Mouse (Mus musculus) thymus, postnatal 10 days (tissue): ENCODE results near the gene Rps6kb2.
"Not testable (repeated sequence)": the region's sequence is repeated elsewhere in the genome, so short reads cannot be mapped to it uniquely, and the experiment has no call there.

Experiments used
- DNase-seq, 2 experiments: peaks; one replicate each; pipeline ENCODE4 v3.0.0; 2021; ENCODE audit warnings: low spot score in 2 of 2

The Rps6kb2 gene

DNA sequence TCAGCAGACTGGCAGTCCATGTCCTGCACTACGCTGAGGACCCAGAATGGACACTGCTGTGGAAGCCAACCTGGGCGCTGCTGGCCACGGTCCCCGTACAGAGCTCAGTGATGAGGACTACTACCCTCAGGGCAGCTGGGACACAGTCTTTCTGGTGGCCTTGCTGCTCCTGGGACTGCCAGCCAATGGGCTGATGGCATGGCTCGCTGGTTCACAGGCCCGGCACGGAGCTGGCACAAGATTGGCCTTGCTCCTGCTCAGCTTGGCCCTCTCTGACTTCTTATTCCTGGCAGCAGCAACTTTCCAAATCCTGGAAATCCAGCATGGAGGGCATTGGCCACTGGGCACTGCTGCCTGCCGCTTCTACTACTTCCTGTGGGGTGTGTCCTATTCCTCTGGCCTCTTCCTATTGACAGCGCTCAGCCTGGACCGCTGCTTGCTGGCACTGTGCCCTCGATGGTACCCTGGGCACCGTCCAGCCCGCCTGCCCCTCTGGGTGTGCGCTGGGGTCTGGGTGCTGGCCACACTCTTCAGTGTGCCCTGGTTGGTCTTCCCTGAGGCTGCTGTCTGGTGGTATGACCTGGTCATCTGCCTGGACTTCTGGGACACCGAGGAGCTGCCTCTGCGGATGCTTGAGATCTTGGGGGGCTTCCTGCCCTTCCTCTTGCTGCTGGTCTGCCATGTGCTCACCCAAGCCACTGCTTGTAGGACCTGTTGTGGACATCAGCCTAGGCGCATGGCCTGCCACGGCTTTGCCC lies 20.6 kb downstream of the Rps6kb2 start:
- DNase-seq = no peak

DNA sequence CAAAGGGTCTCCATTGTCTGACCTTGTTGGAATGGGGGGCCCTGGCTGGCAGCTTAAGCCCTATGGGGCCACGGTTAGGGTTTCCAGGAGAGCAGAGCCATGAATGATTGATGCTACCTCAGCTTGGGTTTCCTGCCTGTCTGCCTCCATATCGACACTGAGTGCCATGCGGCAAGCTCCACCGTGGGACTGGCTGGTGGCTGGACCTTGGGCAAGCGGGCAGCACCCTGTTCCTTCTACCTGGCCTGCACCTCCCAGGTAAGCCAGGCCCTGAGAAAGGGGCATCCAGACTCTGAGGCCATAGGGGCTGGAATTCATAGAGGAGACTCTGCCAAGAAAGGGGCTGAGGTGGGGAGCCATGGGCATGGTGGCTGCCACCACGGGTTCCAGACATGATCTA lies 23.0 kb downstream of the Rps6kb2 start:
- DNase-seq = no peak

DNA sequence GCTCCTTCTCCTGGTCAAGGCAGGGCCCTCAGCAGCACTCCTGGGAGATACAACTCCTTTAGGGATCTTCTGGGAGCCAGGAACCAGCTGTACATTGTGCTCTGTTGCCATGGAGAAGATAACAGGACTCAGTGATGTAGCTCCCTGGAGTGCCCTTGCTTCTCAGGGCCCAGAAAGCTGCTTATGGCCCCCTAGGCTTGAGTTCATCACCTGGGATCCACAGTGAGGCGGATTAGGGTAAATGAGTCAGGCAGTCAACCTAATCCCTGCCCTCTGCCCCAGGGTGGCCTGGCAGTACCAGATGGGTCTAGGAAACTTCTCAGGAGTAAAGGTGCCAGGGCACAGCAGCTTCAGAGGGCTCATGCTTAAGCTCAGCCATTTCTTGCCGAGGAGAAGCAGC lies 23.7 kb downstream of the Rps6kb2 start, which contains the start of gene Gpr152:
Gene Gpr152 (plus strand): TSS at position 342 of the 400 bp plus-strand sequence.
- DNase-seq = no peak

DNA sequence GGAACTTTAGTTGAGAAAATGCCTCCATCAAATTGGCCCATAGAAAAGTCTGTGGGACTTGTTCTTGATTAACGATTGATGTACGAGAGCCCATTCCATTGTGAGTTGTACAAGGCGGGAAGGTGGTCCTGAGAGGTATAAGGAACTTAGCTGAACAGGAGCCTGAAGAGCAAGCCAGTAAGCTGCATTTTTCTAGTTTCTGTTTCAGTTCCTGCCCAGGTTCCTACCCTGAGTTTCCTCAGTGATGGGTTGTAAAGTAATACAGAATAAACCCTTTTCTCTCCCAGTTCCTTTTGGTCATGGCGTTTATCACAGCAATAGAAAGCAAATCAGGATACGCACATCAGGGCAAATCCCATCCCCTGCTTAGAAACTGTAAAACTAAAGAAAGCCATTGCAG lies 25.2 kb downstream of the Rps6kb2 start:
- no peak for DNase-seq

DNA sequence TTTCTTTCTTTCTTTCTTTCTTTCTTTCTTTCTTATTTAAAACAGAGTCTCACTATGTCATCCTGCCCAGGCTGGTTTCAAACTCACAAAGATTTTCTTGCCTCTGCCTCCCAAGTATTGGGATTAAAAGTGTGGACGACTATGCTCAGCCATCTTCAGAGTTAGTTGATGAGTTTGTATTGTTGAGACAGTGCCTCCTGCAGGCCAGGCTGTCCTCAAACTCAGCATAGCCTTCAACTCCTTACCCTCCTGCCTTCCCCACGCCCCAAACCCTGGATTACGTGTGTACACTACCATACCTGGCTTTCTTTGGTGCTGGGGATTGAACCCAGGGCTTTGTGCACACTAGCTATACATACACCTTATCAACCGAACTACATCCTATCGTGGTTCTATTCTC lies 26.7 kb downstream of the Rps6kb2 start:
- DNase-seq = no peak

DNA sequence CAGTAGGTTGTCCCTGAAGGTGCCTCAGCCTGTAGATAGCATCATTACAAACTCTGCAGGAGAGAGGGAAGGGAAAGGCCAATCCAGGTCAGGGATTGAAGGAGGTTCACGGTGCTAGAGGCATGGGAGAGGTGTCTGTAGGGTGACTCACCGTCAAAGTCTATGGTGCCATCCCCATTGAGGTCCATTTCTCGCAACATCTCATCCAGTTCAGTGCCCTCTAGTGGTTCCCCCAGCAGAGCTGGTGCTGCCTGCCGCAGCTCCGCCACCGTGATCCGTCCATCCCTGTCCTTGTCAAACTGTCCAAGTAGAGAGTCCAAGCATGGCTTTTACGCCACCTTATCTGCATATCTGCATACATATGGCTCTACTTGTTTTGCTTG lies 27.2 kb downstream of the Rps6kb2 start:
- DNase-seq = not testable (repeated sequence)

DNA sequence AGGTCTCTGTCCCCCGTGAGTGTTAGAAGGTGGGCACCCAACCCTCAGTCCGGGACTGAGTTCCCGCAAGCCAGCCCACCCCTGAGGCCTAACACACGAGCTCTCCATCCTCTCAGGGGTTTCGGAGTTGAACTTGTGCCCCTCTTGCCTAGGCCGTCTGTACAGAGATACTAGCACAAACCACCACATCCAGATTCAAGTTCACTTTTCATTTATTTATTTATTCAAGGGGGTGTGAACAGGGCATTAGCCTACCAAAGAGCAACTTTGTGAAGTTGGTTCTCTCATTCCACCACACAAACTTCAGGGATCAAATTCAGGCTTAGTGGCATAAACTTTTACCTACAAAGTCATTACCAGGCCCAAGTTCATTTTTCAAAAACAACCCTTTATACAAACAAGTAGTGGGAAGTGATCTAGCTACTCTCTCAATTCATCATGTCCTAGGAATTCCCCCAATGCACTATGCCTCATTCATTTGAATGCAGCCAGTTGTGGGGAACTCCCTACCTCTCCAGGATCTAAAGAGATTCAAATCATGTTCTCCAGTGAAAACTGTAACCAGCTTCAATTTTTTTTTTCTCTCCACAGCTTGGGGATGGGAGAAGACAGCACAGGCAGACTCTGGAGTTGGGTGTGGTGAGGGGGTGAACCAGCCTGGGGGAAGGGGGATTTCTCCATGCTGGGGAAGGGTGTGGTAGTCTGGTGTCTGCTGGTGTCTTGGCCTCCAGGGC lies 27.8 kb downstream of the Rps6kb2 start:
- DNase-seq = not testable (repeated sequence)

DNA sequence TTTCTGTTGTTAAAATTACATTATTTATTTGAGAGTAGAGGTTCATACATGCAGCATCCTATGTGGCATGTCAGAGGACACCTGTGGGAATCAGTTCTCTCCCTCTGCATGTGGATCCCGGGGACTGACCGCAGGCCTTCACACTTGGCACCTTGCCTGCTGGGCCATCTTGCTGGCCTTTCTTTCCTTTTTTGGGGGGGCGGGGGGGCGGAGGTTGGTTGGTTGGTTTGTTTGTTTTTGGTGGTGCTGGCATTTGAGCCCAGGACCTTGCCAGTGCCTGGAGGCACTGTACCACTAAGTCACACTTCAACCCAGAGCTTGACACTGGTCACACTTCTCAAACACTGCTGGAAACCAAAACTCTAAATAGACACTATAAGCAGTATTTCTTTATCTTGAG lies 28.8 kb downstream of the Rps6kb2 start:
- DNase-seq = no peak

DNA sequence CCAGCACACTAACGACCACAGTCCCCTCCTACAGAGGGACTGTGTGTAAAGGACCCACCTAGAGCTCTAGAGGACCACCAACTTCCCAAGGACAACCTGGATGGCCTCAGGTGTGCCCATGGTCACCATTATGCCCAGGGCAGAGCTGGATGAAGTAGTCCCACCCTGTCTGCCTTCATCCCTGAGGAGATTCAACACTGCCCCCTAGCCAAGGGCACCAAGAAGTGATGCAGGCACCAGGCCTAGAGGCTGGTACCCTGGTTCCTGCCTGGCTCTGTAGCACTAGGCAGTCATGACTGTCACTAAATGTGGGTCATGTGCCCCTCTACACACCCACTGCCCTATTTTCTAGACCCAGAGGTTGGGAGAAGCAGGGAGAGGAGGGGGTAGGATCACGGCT lies 31.4 kb downstream of the Rps6kb2 start:
- DNase-seq = no peak

DNA sequence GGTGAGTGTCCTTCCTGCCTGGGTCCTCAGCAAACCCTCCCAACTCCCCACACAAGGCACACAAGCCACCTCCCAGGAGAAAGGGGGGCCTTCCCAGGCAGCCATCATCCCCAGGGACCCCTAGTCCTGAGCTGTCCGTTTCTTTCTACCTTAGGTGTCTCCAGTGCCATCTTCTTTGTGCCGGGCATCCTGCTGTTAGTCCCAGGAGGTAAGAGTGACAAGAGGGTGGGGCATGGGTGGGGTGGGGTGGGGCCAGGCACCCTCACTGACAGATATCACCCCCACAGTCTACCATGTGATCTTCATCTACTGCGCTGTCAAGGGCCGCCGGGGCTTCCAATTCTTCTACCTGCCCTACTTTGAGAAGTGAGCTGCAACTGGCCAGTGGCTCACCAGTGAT lies 32.1 kb downstream of the Rps6kb2 start:
- DNase-seq = no peak

DNA sequence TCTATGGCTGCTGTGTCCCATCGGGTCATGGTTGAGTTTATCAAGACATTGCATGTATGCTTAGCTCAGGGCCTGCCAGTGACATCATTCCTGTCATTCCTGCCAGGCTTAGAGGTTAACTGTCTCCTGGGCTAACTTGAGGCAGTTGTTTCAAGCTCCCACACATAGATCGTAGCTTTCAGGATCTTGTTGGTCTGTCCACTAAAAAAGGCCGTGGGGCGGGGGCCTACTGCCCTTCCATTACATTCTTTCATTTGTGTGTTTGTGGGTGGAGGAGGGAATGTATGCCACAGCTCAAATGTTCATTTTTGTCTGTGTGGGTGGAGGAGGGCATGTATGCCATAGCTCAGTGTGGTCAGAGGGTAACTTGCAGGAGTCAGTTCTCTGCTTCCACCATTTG lies 33.0 kb downstream of the Rps6kb2 start:
- no peak for DNase-seq

DNA sequence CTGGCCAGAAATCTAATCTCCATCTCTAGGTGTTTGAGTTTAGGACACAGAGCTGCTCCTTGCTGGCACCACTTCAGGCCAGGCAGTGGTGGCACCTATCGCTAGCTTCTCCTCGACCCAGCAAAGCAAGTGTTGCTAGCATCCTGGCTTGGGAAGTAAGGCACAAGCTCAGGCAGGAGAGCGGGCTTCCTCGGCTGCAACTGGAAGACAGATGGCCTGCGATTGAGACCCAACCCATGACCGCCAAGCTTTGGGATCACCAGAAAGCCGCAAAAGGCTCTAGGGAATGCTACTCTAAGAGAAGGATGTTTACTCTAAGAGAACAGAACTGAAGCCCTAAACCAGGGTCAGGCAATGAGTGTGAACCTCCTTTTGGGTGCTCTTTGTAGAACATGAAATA lies 33.7 kb downstream of the Rps6kb2 start:
- DNase-seq = no peak

DNA sequence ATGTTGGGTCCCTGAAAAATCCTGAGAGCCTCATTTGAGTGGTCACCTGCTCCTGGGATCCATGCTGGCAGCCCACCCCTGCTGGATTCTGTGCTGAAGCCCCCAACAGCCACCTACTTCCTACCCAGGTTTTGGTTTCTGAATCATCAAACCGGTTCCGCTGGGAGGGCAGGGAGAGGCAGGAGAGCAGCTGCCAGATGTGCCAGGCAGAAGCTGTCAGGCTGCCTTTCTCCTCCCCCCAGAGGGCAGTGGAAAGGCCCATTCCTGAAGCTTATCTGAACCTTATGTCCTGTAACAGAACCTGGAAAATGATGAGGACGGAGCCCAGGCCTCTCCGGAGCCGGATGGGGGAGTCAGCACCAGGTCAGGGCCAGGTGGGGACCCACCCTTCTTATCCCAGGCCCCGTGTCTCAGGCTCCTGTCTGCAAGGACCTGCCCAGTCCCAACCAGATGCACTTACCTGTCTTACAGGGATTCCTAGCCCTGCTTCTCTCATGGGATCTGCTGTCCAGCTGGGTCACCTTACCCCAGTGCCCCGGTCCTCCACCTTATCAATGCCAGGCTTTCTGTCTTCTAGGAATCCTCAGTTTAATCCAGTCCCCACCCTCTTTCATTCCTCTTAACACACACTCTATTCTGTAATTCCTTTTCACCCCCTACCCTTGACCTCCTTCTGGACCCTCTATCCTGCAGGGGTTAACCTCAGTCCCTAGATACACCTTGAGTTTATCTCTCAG lies 36.2 kb downstream of the Rps6kb2 start:
- no peak for DNase-seq

DNA sequence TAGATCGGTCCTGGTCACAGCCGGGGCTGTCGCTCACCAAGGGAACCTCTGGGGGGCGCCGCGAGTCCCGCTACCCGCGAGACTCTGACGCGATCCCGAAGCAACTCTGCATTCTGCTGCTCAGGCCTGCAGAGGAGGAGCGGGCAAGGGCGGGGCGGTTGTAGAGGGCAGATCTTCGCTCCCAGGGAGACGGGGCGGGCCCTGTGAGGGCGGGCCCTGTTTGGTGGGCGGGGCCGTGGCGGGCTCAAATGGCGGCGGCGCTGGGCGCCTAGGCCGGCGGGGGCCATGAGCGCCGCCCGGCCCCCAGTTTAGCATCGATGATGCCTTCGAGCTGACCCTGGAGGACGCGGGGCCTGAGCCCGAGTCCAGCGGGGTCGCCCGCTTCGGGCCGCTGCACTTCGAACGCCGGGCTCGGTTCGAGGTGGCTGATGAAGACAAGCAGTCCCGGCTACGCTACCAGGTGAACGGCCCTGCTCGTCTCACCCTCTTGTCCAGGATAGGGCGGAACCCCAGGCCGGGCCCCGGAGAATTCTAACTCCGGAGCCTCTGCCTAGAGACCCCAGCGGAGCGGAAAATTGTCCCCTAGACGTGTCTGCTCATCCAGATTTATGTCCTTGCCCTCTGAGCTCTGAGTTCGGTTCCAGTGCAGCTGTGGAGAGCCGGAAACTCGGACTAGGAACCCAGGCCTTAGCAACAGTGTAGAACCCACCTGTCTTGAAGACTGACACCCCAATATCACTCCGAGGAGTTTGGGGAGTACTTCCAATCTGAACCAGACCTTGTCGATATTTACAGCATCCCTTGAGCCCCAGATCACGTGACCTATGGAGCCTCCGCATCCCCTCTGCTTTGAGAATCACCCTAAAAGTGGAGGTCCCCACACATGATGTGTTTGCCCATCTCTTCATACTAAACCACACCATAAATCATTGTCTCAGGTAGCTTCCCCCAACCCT lies 37.1 kb downstream of the Rps6kb2 start, which contains the start of gene Aip:
Gene Aip (minus strand): TSS at position 118 of the 956 bp plus-strand sequence.
- peak; percentile 98 to 99 for DNase-seq

DNA sequence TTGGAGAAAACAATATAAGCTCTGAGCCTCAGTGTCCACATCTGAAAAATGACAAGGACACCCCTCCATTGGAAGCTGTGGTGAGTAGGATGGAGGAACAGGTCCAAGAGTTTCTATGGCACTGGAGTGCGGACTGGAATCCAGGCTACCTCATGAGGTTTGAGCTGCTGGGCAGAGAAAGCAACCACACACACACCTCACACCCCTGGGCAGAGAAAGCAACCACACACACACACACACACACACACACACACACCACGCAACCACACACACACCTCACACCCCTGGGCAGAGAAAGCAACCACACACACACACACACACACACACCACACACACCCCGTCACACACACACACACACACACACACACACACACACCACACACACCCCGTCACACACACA lies 37.9 kb downstream of the Rps6kb2 start:
- not testable (repeated sequence) for DNase-seq

DNA sequence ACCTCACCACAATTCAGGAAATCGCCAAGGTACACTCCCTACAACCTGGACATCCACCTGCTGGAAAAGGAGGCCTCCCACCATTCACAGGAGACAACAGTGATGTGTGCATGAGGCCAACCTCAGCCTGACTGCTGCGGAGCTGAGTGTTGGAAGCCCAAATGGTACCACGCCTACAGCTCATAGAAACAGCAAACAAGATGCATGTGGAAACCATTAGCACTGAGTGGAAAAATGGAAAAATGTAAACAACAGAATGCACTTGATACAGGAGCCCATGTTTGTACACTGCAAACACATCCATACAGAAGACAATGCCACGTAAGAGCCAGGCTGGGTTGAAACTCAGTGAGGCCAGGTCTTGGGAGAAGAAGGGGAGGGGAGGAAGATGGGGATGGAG lies 38.7 kb downstream of the Rps6kb2 start:
- DNase-seq = no peak

DNA sequence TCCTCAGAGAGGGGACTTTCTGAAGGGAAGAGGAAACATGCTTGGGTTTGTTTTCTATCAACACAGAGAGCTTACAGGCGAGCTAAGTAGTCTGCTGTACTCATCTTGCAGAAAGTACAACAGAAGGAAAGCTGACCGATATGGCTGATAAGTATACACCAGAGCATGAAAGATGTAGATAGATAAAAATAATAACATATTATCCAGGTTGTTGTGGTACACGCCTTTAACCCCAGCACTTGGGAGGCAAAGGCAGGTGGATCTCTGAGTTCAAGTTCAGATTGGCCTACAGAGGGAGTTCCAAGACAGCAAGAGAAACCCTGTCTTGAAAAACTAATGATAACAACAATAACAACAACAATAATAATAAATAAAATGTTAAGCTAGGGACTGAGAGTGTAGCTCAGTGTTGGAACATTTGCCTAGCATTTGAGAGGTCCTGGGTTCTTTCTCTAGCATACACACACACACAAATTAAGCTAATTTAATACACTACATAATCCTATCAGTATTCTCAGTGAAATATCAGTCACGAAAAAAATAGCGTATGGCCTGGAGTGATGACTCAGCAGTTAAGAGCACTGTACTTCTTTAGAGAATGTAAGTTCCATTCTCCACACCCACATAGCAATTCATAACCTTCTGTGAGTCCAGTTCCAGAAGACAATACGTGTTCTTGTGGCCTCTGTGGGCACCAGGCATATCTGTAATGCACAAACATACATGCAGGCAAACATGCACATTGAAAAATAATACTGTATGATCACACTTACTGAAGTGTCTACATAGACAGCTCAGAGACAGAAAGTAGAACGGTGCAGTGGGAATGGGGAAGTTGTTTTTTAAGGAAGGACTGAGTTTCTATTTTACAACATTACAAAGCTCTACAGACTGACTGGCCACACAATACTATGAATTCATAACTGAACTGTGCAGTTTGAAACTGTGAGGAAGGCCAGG lies 40.5 kb downstream of the Rps6kb2 start:
- no peak for DNase-seq

DNA sequence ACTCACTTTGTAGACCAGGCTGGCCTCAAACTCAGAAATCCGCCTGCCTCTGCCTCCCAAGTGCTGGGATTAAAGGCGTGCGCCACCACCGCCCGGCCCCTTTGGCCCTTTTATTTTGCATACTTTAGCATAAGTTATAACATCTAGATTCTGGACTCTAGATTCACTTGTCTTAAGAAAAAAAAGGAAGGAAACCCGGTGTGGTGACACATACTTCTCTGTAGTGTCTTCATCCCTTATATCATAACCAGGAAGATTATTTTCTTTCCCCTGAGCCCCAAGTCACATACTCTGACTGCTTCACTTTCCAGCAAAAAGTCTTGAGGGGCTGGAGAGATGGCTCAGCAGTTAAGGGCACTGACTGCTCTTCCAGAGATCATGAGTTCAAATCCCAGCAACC lies 41.3 kb downstream of the Rps6kb2 start:
- not testable (repeated sequence) for DNase-seq

DNA sequence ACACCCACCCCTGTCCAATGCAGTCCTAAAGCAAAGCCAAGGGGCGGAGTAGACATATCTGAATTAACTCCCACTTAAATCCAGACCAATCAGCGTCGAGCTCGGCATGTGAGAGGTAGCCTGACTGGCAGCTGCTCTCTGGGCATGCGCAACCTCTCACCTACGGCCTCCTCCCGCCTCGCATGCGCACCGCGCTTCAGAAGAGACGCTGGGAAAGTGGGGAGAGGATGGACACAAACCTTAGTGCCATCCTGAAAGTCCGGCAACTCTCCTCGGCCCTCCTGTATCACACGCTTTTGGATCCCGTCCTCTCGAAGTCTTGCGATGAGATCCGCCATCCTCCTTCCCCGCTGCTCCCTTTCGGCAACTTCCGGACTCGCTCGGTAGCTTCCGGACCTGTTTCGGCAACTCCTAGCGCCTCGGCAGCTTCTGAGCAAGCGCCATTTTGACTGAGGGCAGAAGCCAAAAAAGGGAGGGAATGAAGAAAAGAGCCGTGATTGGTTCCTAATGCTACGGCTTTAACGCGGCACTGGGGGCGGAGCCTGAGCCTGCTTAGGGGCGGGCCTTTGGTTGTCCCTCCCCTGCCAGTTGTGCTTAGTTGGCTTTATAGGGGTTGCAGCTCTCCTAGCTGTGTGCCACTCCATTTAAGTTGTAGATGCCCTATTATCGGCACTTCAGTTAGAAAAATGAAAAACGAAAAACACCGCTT lies 41.9 kb downstream of the Rps6kb2 start:
- peak; percentile 98 to 99 for DNase-seq

DNA sequence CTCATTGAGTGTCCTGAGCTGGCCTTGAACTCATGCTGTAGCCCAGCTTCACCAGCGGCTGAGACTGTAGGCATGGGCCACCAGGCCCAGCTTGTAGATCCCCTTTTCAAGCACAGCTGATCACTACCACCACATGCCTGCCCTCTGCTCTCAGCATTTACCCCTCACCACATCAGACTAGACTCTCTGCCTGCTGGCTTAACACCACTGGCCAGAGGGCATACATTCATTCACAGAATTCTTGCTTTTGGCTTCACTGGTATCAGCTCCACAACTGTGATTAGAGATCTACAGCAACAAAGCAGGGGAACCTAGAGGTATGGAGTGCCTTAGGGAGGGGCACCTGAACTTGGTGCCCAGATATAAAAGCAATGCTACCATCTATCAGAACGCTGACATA lies 42.7 kb downstream of the Rps6kb2 start:
- DNase-seq = no peak
